Mouse (Mus musculus): Measurements from ENCODE around the gene Dkkl1. TPM values are rescaled to one million over a fixed set of nuclear protein-coding genes. Genes with fewer than 3 reads are reported as not detected.

Gene Dkkl1
- polyA plus RNA-seq, 1 experiment from 2014 or later = 0.81 TPM

- Histone ChIP-seq H3K9me3 (ENCODE audit: control insufficient read depth, low read length) (no peaks in the 10 kb centered on the region), H3K4me1 (ENCODE audit: control insufficient read depth, insufficient read depth, low read length) (no peaks in the 10 kb centered on the region), H3K4me2 (no peak overlapping the region), H3K36me3 (ENCODE audit: control insufficient read depth, insufficient read depth, low read length) (no peaks in the 10 kb centered on the region), H3K4me3 (ENCODE audit: low read depth, low read length) (no peak overlapping the region), H3K27me3 (ENCODE audit: control insufficient read depth, insufficient read depth, low read length) (no peaks in the 10 kb centered on the region), H3K27ac (ENCODE audit: low read depth, low read length) (no peak overlapping the region), H3K9ac (ENCODE audit: low read length) (no peak overlapping the region)
- ATAC-seq (ENCODE audit: low FRiP score) = no peak
- WGBS = 79% methylated on average over 5 of the region's 5 CpGs
- DNase-seq (ENCODE audit: low spot score, missing footprints) = no peak
Observed at GRCm38 (mm10) chr7:45196994-45197393, 15.0 kb downstream of the Dkkl1 start.

GRCm38 (mm10) chr7:45196176-45196535 lies 15.8 kb downstream of the Dkkl1 start:
- Histone ChIP-seq H3K4me2 (no peak overlapping the region), H3K9ac (ENCODE audit: low read length) (no peak overlapping the region), H3K4me3 (ENCODE audit: low read depth, low read length) (no peak overlapping the region), H3K27me3 (ENCODE audit: control insufficient read depth, insufficient read depth, low read length) (no peaks in the 10 kb centered on the region), H3K9me3 (ENCODE audit: control insufficient read depth, low read length) (no peaks in the 10 kb centered on the region), H3K36me3 (ENCODE audit: control insufficient read depth, insufficient read depth, low read length) (no peaks in the 10 kb centered on the region), H3K27ac (ENCODE audit: low read depth, low read length) (no peak overlapping the region), H3K4me1 (ENCODE audit: control insufficient read depth, insufficient read depth, low read length) (no peaks in the 10 kb centered on the region)
- DNase-seq (ENCODE audit: low spot score, missing footprints) (no peak), ATAC-seq (ENCODE audit: low FRiP score) (no peak)
- WGBS = 84% methylated on average over 4 of the region's 4 CpGs

GRCm38 (mm10) chr7:45195341-45196175 lies 16.4 kb downstream of the Dkkl1 start:
- 58% methylated on average over 13 of the region's 13 CpGs for WGBS
- Histone ChIP-seq H3K4me2 (no peak overlapping the region), H3K9ac (ENCODE audit: low read length) (no peak overlapping the region), H3K9me3 (ENCODE audit: control insufficient read depth, low read length) (no peaks in the 10 kb centered on the region), H3K4me3 (ENCODE audit: low read depth, low read length) (no peak overlapping the region), H3K4me1 (ENCODE audit: control insufficient read depth, insufficient read depth, low read length) (no peaks in the 10 kb centered on the region), H3K27me3 (ENCODE audit: control insufficient read depth, insufficient read depth, low read length) (no peaks in the 10 kb centered on the region), H3K36me3 (ENCODE audit: control insufficient read depth, insufficient read depth, low read length) (no peaks in the 10 kb centered on the region), H3K27ac (ENCODE audit: low read depth, low read length) (no peak overlapping the region)
- DNase-seq (ENCODE audit: low spot score, missing footprints) = no peak
- ATAC-seq (ENCODE audit: low FRiP score) = no peak

- Histone ChIP-seq H3K27me3 (ENCODE audit: control insufficient read depth, insufficient read depth, low read length) (peaks cover 4% of the 10 kb centered on the region; the same call in 1 of the 2 replicates), H3K4me1 (ENCODE audit: control insufficient read depth, insufficient read depth, low read length) (no peaks in the 10 kb centered on the region)
- WGBS = 79% methylated on average over 17 of the region's 17 CpGs
Observed at GRCm38 (mm10) chr7:45193871-45194785, 17.8 kb downstream of the Dkkl1 start.

GRCm38 (mm10) chr7:45193406-45193805 lies 18.5 kb downstream of the Dkkl1 start:
- no peak for DNase-seq (ENCODE audit: low spot score, missing footprints)
- H3K9ac ChIP-seq (ENCODE audit: low read length) = no peak overlapping the region
- H3K27me3 ChIP-seq (ENCODE audit: control insufficient read depth, insufficient read depth, low read length) = peaks cover 4% of the 10 kb centered on the region; the same call in 1 of the 2 replicates
- no peaks in the 10 kb centered on the region for H3K9me3 ChIP-seq (ENCODE audit: control insufficient read depth, low read length)
- H3K27ac ChIP-seq (ENCODE audit: low read depth, low read length) = no peak overlapping the region
- H3K4me3 ChIP-seq (ENCODE audit: low read depth, low read length) = no peak overlapping the region
- H3K4me1 ChIP-seq (ENCODE audit: control insufficient read depth, insufficient read depth, low read length) = no peaks in the 10 kb centered on the region
- WGBS = 67% methylated on average over 5 of the region's 5 CpGs
- H3K36me3 ChIP-seq (ENCODE audit: control insufficient read depth, insufficient read depth, low read length) = no peaks in the 10 kb centered on the region
- no peak for ATAC-seq (ENCODE audit: low FRiP score)
- H3K4me2 ChIP-seq = no peak overlapping the region

More at GRCm38 (mm10) chr7:45193871-45194785, 17.8 kb downstream of the Dkkl1 start:
- Histone ChIP-seq H3K9ac (ENCODE audit: low read length) (no peak overlapping the region), H3K4me3 (ENCODE audit: low read depth, low read length) (no peak overlapping the region), H3K9me3 (ENCODE audit: control insufficient read depth, low read length) (no peaks in the 10 kb centered on the region), H3K27ac (ENCODE audit: low read depth, low read length) (no peak overlapping the region), H3K36me3 (ENCODE audit: control insufficient read depth, insufficient read depth, low read length) (no peaks in the 10 kb centered on the region), H3K4me2 (no peak overlapping the region)
- DNase-seq (ENCODE audit: low spot score, missing footprints) (no peak), ATAC-seq (ENCODE audit: low FRiP score) (no peak)

- H3K4me3 ChIP-seq (ENCODE audit: low read depth, low read length) = no peak overlapping the region
- H3K9me3 ChIP-seq (ENCODE audit: control insufficient read depth, low read length) = no peaks in the 10 kb centered on the region
- H3K4me2 ChIP-seq = no peak overlapping the region
- DNase-seq (ENCODE audit: low spot score, missing footprints) (no peak), ATAC-seq (ENCODE audit: low FRiP score) (no peak)
- H3K4me1 ChIP-seq (ENCODE audit: control insufficient read depth, insufficient read depth, low read length) = no peaks in the 10 kb centered on the region
- H3K36me3 ChIP-seq (ENCODE audit: control insufficient read depth, insufficient read depth, low read length) = no peaks in the 10 kb centered on the region
- peaks cover 4% of the 10 kb centered on the region; the same call in 1 of the 2 replicates for H3K27me3 ChIP-seq (ENCODE audit: control insufficient read depth, insufficient read depth, low read length)
- 80% methylated on average over 7 of the region's 7 CpGs for WGBS
- no peak overlapping the region for H3K27ac ChIP-seq (ENCODE audit: low read depth, low read length)
- H3K9ac ChIP-seq (ENCODE audit: low read length) = no peak overlapping the region
Observed at GRCm38 (mm10) chr7:45192585-45193310, 19.2 kb downstream of the Dkkl1 start.

- Histone ChIP-seq H3K36me3 (ENCODE audit: control insufficient read depth, insufficient read depth, low read length) (no peaks in the 10 kb centered on the region), H3K4me3 (ENCODE audit: low read depth, low read length) (no peak overlapping the region), H3K4me2 (no peak overlapping the region), H3K9ac (ENCODE audit: low read length) (no peak overlapping the region), H3K27me3 (ENCODE audit: control insufficient read depth, insufficient read depth, low read length) (peaks cover 4% of the 10 kb centered on the region; the same call in 1 of the 2 replicates), H3K27ac (ENCODE audit: low read depth, low read length) (no peak overlapping the region), H3K4me1 (ENCODE audit: control insufficient read depth, insufficient read depth, low read length) (no peaks in the 10 kb centered on the region), H3K9me3 (ENCODE audit: control insufficient read depth, low read length) (no peaks in the 10 kb centered on the region)
- 33% methylated on average over 8 of the region's 8 CpGs for WGBS
- ATAC-seq (ENCODE audit: low FRiP score) (no peak), DNase-seq (ENCODE audit: low spot score, missing footprints) (no peak)
Observed at GRCm38 (mm10) chr7:45191803-45192363, 20.1 kb downstream of the Dkkl1 start.

GRCm38 (mm10) chr7:45191161-45191560 lies 20.8 kb downstream of the Dkkl1 start:
- 76% methylated on average over 2 of the region's 2 CpGs for WGBS
- peaks cover 4% of the 10 kb centered on the region; the same call in 1 of the 2 replicates for H3K27me3 ChIP-seq (ENCODE audit: control insufficient read depth, insufficient read depth, low read length)
- H3K4me1 ChIP-seq (ENCODE audit: control insufficient read depth, insufficient read depth, low read length) = no peaks in the 10 kb centered on the region
- no peaks in the 10 kb centered on the region for H3K9me3 ChIP-seq (ENCODE audit: control insufficient read depth, low read length)
- H3K4me2 ChIP-seq = no peak overlapping the region
- no peak overlapping the region for H3K27ac ChIP-seq (ENCODE audit: low read depth, low read length)
- H3K4me3 ChIP-seq (ENCODE audit: low read depth, low read length) = no peak overlapping the region
- H3K9ac ChIP-seq (ENCODE audit: low read length) = no peak overlapping the region
- no peak for DNase-seq (ENCODE audit: low spot score, missing footprints)
- no peaks in the 10 kb centered on the region for H3K36me3 ChIP-seq (ENCODE audit: control insufficient read depth, insufficient read depth, low read length)
- ATAC-seq (ENCODE audit: low FRiP score) = no peak

All from midbrain, embryonic 11.5 days (tissue).